Mouse (Mus musculus) heart, adult 2 months (tissue): Measurements from ENCODE around the gene Iqschfp. TPM values are rescaled to one million over a fixed set of nuclear protein-coding genes. Genes with fewer than 3 reads are reported as not detected.
A peak's percentile ranks its signal among the peaks of the same experiment; 100 is the strongest.

Experiments used
- DNase-seq, 2 experiments: peaks; one replicate each; pipeline ENCODE4 v3.0.0; 2021
- H3K27ac ChIP-seq: fragments of 200-600 bp; 2 replicates; pipeline ENCODE4 v1.8.1; 2022
- H3K27me3 ChIP-seq: fragments of 200-500 bp; 2 replicates; pipeline ENCODE4 v1.6.1; 2012; ENCODE audit warnings: mild to moderate bottlenecking, low read length, inconsistent platforms, mixed read lengths; ENCODE audit not compliant: control insufficient read depth, insufficient read depth
- H3K36me3 ChIP-seq: fragments of 200-500 bp; 2 replicates; pipeline ENCODE4 v1.6.1; 2012; ENCODE audit warnings: low read length, inconsistent platforms; ENCODE audit not compliant: control insufficient read depth, insufficient read depth
- H3K4me1 ChIP-seq: fragments of 200-500 bp; 2 replicates; pipeline ENCODE4 v1.6.1; 2011; ENCODE audit warnings: low read length; ENCODE audit not compliant: control insufficient read depth, insufficient read depth
- H3K4me3 ChIP-seq: fragments of 200-600 bp; 2 replicates; pipeline ENCODE4 v1.8.1; 2022
- H3K79me2 ChIP-seq: fragments of 200-500 bp; replicated peaks from 2 replicates; pipeline ENCODE4 v1.6.1; 2012; ENCODE audit warnings: mild to moderate bottlenecking, inconsistent platforms, low read length, moderate library complexity, mixed read lengths; ENCODE audit not compliant: control insufficient read depth, insufficient read depth
- H3K9ac ChIP-seq: fragments of 200-500 bp; 2 replicates; pipeline ENCODE4 v1.6.1; 2012; ENCODE audit warnings: low read depth, mild to moderate bottlenecking, control low read depth, inconsistent platforms, low read length, mixed read lengths
- CTCF ChIP-seq: fragments of 200-600 bp; IDR thresholded peaks from 2 replicates; pipeline ENCODE4 v1.8.1; 2022; ENCODE audit warnings: antibody characterized with exemption, mild to moderate bottlenecking, moderate library complexity
- EP300 ChIP-seq: fragments of 200-500 bp; IDR thresholded peaks from 2 replicates; pipeline ENCODE4 v1.6.1; 2011; ENCODE audit warnings: low read depth, low read length, control low read depth; ENCODE audit not compliant: insufficient read depth
- POLR2A ChIP-seq: fragments of 200-500 bp; IDR thresholded peaks from 2 replicates; pipeline ENCODE4 v1.6.1; 2011; ENCODE audit warnings: mild to moderate bottlenecking, low read depth, low read length, control low read depth; ENCODE audit not compliant: insufficient read depth
- WGBS: fragments of 180-500 bp; shearing (Covaris S2); methylation state at CpG from one replicate; pipeline ENCODE4 v1.1.7; 2018; 5-methylcytosine and 5-hydroxymethylcytosine counted together
- intact Hi-C: fragments of 180-260 bp; cut with DNase I; formaldehyde crosslinking; loops from one replicate; pipeline ENCODE4 v1.15.1; 2025
- polyA plus RNA-seq: library from polyadenylated mRNA; depleted of rRNA; stranded (reverse); fragments of >200 nt; gene quantifications from 2 replicates; pipeline ENCODE4 v1.2.3, GENCODE M21; 2012
- total RNA-seq, 2 experiments: library from RNA; stranded (reverse); gene quantifications; 2 replicates each; pipeline ENCODE4 v1.2.3; 2021

Gene Iqschfp
- total and polyA plus RNA-seq, 3 experiments = not detected

GRCm38 (mm10) chr3:68045475-68046416 lies 153.7 kb downstream of the Iqschfp start:
- WGBS = 46% methylated on average over 9 of the region's 9 CpGs
- Histone ChIP-seq H3K4me3 (no peak overlapping the region), H3K36me3 (no peaks in the 10 kb centered on the region), H3K27me3 (no peaks in the 10 kb centered on the region; the same call in 1 of the 2 replicates), H3K4me1 (no peaks in the 10 kb centered on the region), H3K79me2 (no peaks in the 10 kb centered on the region), H3K27ac (no peak overlapping the region), H3K9ac (no peak overlapping the region)
- TF ChIP-seq EP300 (no peak), CTCF (peak; percentile 91)
- DNase-seq = no peak
- intact Hi-C loops = loop anchor here (2.0 kb wide), 2 partner anchors 421 to 533 kb away; no protein-coding TSS in a partner anchor

DNA sequence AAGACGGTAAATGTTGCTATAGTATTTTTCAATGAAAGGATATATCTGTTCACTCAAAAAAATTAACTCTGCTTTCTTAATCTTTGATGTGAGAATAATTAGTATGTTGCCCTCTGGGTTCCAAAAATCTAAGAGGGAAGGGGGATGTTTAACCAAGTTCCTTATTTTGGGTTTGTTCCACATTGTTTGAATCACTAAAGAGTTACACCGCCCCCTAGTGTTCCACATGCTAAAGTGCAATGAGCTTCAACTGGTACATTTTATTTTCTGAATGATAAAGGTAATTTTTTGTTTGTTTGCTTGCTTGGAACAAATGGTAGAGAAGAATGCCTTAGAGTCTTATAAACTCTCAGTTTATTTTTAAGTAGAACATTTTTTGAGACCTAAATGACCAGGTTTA lies 161.5 kb downstream of the Iqschfp start:
- Histone ChIP-seq H3K27ac (no peak overlapping the region), H3K27me3 (no peaks in the 10 kb centered on the region; the same call in none of the 2 replicates), H3K9ac (no peak overlapping the region), H3K4me1 (no peaks in the 10 kb centered on the region), H3K79me2 (no peaks in the 10 kb centered on the region), H3K36me3 (no peaks in the 10 kb centered on the region), H3K4me3 (no peak overlapping the region)
- 49% methylated on average over 2 of the region's 2 CpGs for WGBS
- intact Hi-C loops = no loop called here
- TF ChIP-seq CTCF (peak; percentile 87), POLR2A (no peak)
- DNase-seq = no peak

- intact Hi-C loops = no loop called here
- H3K4me1 ChIP-seq = no peaks in the 10 kb centered on the region
- no peak overlapping the region for H3K4me3 ChIP-seq
- 29% methylated on average over 13 of the region's 13 CpGs for WGBS
- H3K9ac ChIP-seq = no peak overlapping the region
- no peak for TF ChIP-seq CTCF
- no peak for TF ChIP-seq EP300
- no peak for TF ChIP-seq POLR2A
- no peaks in the 10 kb centered on the region for H3K79me2 ChIP-seq
- H3K27ac ChIP-seq = no peak overlapping the region
- no peaks in the 10 kb centered on the region for H3K36me3 ChIP-seq
- DNase-seq = no peak
- no peaks in the 10 kb centered on the region; the same call in 1 of the 2 replicates for H3K27me3 ChIP-seq
These were observed 163.0 kb downstream of the Iqschfp start for GRCm38 (mm10) chr3:68055071-68055470.

DNA sequence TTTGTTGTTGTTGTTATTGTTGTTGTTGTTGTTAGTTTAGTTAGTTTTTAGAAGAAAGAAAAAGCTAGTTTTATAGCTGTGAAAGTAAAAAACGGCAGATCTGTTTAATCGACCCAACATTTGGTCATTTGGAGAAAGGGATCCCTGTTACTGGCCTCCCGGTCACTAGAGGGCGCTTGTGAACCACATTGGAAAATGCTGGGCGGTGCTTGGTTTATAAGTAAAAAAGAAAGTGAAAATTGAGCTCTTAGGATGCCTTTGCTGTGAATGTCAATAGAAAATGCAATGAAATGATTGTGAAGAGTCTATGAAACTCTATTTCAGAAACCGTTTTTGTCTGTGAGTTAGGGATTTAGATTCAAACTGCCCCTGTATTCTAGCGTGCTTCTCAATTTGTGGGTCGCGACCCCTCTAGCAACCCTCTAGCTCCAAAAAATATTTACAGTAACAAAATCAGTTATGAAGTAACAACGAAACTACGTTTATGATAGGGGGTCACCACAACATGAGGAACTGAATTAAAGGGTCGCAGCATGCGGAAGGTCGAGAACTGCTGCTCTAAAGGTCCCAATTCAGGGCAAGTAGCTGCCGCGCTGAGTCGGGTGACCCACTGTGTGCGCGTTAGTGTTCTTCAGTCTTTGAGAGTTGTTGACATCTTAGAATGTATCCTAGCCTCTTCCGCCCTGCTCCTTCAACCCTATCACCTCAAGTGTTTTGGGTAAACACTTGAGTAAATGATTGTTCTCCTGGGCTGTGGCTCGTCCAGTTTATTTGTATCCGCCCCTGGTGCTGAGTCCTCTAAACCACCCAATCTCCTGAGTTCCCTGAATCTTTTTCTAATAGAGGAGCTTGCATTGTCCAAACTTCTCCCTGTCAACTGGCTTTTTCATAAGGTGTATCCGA lies 164.6 kb downstream of the Iqschfp start:
- H3K4me1 ChIP-seq = no peaks in the 10 kb centered on the region
- no peaks in the 10 kb centered on the region; the same call in 1 of the 2 replicates for H3K27me3 ChIP-seq
- DNase-seq = peak; percentile 62 to 79
- peak overlapping the region; percentile 50 for H3K27ac ChIP-seq
- intact Hi-C loops = loop anchor here (1.0 kb wide), 2 partner anchors 487 to 657 kb away; no protein-coding TSS in a partner anchor
- 49% methylated on average over 23 of the region's 23 CpGs for WGBS
- peak overlapping the region; percentile 47 for H3K4me3 ChIP-seq
- no peak for TF ChIP-seq EP300
- TF ChIP-seq CTCF = peak; percentile 97; the same call in 1 of the 2 replicates
- H3K79me2 ChIP-seq = no peaks in the 10 kb centered on the region
- no peaks in the 10 kb centered on the region for H3K36me3 ChIP-seq
- H3K9ac ChIP-seq = peak overlapping the region; percentile 42

- TF ChIP-seq POLR2A = no peak
- TF ChIP-seq CTCF = peak; percentile 83
- TF ChIP-seq EP300 = no peak
- H3K27ac ChIP-seq = no peak overlapping the region
- no peak overlapping the region for H3K4me3 ChIP-seq
- H3K27me3 ChIP-seq = no peaks in the 10 kb centered on the region; the same call in 1 of the 2 replicates
- no peak overlapping the region for H3K9ac ChIP-seq
- H3K36me3 ChIP-seq = no peaks in the 10 kb centered on the region
- intact Hi-C loops = no loop called here
- no peak for DNase-seq
- H3K79me2 ChIP-seq = no peaks in the 10 kb centered on the region
- 51% methylated on average over 2 of the region's 2 CpGs for WGBS
- H3K4me1 ChIP-seq = no peaks in the 10 kb centered on the region
These were observed 167.2 kb downstream of the Iqschfp start for GRCm38 (mm10) chr3:68059162-68059800.
